Mouse (Mus musculus) embryonic facial prominence, embryonic 13.5 days (tissue): ENCODE results near the gene 6430628N08Rik. TPM values are rescaled to one million over a fixed set of nuclear protein-coding genes. Genes with fewer than 3 reads are reported as not detected.
A peak's percentile ranks its signal among the peaks of the same experiment; 100 is the strongest.

Experiments
- ATAC-seq: fragments of 200-750 bp; cut with Nextera tagmentation; 2 replicates; pipeline ENCODE4 v1.8.0; 2017; ENCODE audit warnings: low read depth; ENCODE audit not compliant: insufficient number of reproducible peaks, insufficient read depth, low FRiP score, low TSS enrichment
- H3K27ac ChIP-seq: fragments of 300-500 bp; sonication (generic); 2 replicates; pipeline ENCODE4 v1.5.1; 2015; ENCODE audit warnings: moderate library complexity, mild to moderate bottlenecking, inconsistent platforms
- H3K27me3 ChIP-seq: fragments of 300-500 bp; sonication (generic); 2 replicates; pipeline ENCODE4 v1.6.1; 2015; ENCODE audit warnings: mild to moderate bottlenecking, inconsistent platforms
- H3K36me3 ChIP-seq: fragments of 300-500 bp; sonication (generic); 2 replicates; pipeline ENCODE4 v1.6.1; 2015; ENCODE audit warnings: mild to moderate bottlenecking, inconsistent platforms
- H3K4me1 ChIP-seq: fragments of 300-500 bp; sonication (generic); 2 replicates; pipeline ENCODE4 v1.6.1; 2015; ENCODE audit warnings: inconsistent platforms
- H3K4me2 ChIP-seq: fragments of 300-500 bp; sonication (generic); 2 replicates; pipeline ENCODE4 v1.6.1; 2015; ENCODE audit warnings: moderate library complexity, mild to moderate bottlenecking, inconsistent platforms
- H3K4me3 ChIP-seq: fragments of 300-500 bp; sonication (generic); 2 replicates; pipeline ENCODE4 v1.5.1; 2015; ENCODE audit warnings: mild to moderate bottlenecking, inconsistent platforms
- H3K9ac ChIP-seq: fragments of 300-500 bp; sonication (generic); 2 replicates; pipeline ENCODE4 v1.6.1; 2015; ENCODE audit warnings: mild to moderate bottlenecking, inconsistent platforms
- H3K9me3 ChIP-seq: fragments of 300-500 bp; sonication (generic); 2 replicates; pipeline ENCODE4 v1.6.1; 2016; ENCODE audit warnings: inconsistent platforms
- WGBS: fragments of 180-500 bp; shearing (Covaris S2); methylation state at CpG from one replicate; pipeline ENCODE4 v1.1.7; 2015; ENCODE audit warnings: mixed read lengths; 5-methylcytosine and 5-hydroxymethylcytosine counted together
- polyA plus RNA-seq: library from polyadenylated mRNA; unstranded; fragments of >200 nt; fragmentation: Nextera tagmentation; extraction: Ambion mirVana; gene quantifications from 2 replicates; pipeline ENCODE4 v1.2.1, GENCODE M21; 2015

Gene 6430628N08Rik
- polyA plus RNA-seq, 1 experiment from 2014 or later: not detected

DNA sequence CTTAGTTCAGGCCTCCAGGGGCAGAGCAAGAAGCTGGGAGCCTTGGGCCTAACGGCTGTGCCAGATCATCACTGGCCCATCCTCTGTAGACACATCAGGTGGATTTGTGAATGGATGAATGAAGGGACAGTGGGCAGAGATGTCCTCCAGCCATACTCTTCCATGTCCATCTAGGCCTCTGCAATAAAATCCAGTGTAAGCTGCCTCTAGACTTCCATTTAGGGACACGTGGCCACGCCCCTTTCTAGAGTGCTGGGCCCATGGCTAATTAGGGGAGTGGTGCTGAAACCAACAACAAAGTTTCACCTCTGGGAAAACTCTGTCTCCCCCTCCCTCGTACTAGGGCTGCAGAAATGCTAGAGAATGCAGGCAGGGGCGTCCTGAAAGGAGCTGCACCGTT lies 399 bp upstream of the 6430628N08Rik start:
- Histone ChIP-seq H3K4me3 (peak overlapping the region; percentile 34), H3K4me1 (peaks cover 11% of the 10 kb centered on the region), H3K9ac (peak overlapping the region; percentile 49), H3K36me3 (no peaks in the 10 kb centered on the region), H3K27me3 (peaks cover 57% of the 10 kb centered on the region), H3K9me3 (no peaks in the 10 kb centered on the region), H3K4me2 (peak overlapping the region; percentile 65), H3K27ac (no peak overlapping the region)
- ATAC-seq: no peak
- 8% methylated on average over 6 of the region's 6 CpGs for WGBS

DNA sequence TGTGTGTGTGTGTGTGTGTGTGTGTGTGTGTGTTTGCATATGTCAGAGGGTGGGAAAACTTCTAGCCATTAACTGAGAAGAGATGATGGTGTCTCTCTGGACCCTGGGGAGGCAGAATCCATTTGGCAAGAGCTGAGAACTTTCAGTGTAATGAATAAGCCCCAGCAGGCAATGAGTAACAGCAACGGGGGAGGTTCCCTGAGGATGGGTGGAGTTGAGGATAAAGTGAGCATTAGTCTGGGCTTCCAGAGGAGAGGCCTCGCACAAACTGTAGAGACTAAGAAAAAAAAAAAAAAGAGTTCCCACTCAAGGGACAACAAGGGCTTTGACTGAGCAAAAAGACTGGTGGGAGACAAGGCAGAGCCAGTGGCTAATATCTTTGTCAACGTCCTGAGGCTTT lies 3.8 kb downstream of the 6430628N08Rik start:
- no peak for ATAC-seq
- Histone ChIP-seq H3K27me3 (peaks cover 76% of the 10 kb centered on the region), H3K36me3 (no peaks in the 10 kb centered on the region), H3K9ac (no peak overlapping the region), H3K4me2 (no peak overlapping the region), H3K9me3 (no peaks in the 10 kb centered on the region), H3K4me1 (peaks cover 21% of the 10 kb centered on the region), H3K27ac (no peak overlapping the region), H3K4me3 (no peak overlapping the region)
- WGBS: 7% methylated on average over 3 of the region's 3 CpGs

DNA sequence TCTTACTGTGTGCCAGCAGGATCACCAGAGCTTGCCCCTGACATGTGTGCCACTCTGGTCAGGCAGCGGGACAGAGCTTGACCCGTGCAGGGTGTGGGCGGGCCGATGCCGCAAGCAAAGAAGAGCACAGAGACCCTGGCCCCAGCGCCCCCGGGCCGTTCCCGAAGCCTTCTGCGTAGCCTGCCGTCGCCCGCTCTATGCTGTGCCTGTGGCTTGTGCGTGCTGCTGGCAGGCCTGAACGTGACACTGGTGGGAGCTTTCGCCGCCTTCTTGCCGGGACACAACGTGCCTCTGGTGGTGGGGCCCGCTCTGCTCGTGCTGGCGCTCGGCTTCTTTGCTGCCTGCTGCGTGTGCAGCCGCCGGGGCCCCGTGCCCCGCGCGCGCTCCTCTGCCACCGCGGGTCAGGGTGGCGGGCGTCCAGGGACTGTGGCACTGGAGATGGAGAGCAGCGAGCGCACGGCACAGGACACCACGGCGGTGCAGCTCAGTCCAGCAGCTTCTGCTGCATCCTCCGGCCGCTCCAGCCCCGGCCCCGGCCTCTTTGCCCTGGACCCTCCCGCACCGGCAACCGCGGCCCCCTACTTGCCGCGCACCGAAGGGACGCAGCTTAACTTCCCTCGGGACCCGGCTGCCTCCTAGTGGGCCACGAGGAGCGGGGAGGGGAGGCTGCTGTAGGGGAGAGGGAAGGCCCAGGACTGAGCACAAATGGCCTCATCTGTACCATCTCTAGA lies 7.6 kb downstream of the 6430628N08Rik start:
- H3K27ac ChIP-seq: no peak overlapping the region
- no peaks in the 10 kb centered on the region for H3K9me3 ChIP-seq
- H3K4me1 ChIP-seq: peaks cover 10% of the 10 kb centered on the region
- under 1% methylated on average over 56 of the region's 56 CpGs for WGBS
- H3K27me3 ChIP-seq: peaks cover 80% of the 10 kb centered on the region
- no peaks in the 10 kb centered on the region for H3K36me3 ChIP-seq
- ATAC-seq: peak; percentile 35; the same call in 1 of the 2 replicates
- H3K4me3 ChIP-seq: peak overlapping the region; percentile 44
- peak overlapping the region; percentile 87 for H3K4me2 ChIP-seq
- H3K9ac ChIP-seq: peak overlapping the region; percentile 69

DNA sequence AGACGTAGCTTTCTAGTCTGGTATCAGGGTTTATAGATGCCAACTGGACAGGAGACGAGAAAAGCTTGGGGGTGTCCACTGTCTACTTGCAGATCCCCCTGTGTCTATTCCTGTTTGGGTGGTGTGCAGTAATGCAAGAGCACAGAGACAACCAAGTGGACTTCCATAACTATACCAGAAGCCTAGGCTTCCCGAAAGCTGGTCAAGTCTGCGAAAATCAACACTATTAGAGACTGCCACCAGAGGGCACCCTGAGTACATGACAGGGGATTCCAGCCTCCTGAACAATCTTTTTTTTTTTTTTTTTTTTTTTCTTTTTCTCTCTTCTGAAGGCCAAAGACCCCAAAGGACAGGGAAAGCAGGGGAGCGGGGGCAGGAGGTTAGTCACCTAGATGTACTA lies 12.4 kb downstream of the 6430628N08Rik start:
- peaks cover 11% of the 10 kb centered on the region for H3K4me1 ChIP-seq
- H3K4me3 ChIP-seq: no peak overlapping the region
- H3K27ac ChIP-seq: no peak overlapping the region
- H3K9ac ChIP-seq: no peak overlapping the region
- no peaks in the 10 kb centered on the region for H3K36me3 ChIP-seq
- H3K27me3 ChIP-seq: peaks cover 97% of the 10 kb centered on the region
- WGBS: 18% methylated on average over 5 of the region's 5 CpGs
- no peaks in the 10 kb centered on the region for H3K9me3 ChIP-seq
- H3K4me2 ChIP-seq: no peak overlapping the region
- no peak for ATAC-seq

DNA sequence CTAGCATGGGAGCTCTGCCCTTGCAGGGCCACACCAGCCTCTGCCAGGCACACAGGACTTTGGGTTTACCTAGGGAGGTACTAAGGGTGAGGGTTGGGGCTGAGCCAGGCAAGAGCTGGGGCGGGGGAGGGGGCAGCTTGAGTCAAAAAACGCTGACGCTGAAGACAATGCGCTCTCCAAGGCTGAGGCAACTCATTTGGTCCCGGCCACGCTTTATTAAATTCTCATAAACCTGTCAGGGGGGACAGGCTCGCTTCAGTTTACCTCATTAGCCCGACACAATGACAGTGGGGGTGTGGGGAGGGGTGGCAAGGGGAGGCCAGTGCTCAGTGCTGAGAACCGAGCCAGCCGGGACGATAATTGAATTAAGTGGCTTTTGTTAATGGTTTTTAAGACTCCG lies 13.9 kb downstream of the 6430628N08Rik start:
- H3K27me3 ChIP-seq: peaks cover 91% of the 10 kb centered on the region
- WGBS: 7% methylated on average over 12 of the region's 12 CpGs
- no peak overlapping the region for H3K4me2 ChIP-seq
- no peak for ATAC-seq
- H3K4me1 ChIP-seq: peaks cover 4% of the 10 kb centered on the region; the same call in 1 of the 2 replicates
- H3K9me3 ChIP-seq: no peaks in the 10 kb centered on the region
- no peak overlapping the region for H3K4me3 ChIP-seq
- H3K9ac ChIP-seq: no peak overlapping the region
- no peak overlapping the region for H3K27ac ChIP-seq
- no peaks in the 10 kb centered on the region for H3K36me3 ChIP-seq

DNA sequence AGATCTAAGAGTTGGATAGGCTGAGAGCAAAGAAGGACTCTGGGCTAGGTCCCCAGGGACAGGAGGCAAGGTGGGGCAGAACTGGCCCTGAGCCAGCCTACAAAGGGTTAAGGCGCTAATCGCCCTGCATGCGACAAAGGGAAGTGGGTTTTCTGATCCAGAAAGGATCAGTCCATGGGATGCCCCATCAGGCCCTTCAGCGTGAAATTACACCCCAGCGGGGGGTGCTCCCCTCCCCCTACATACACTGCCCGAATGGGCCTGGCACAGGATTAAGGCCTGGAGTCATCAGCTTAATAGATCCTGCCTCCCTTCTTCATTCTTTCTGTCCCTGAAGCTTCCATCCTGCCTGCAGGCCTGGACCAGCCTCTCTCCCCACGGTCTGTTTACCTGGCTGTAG lies 15.2 kb downstream of the 6430628N08Rik start:
- ATAC-seq: no peak
- Histone ChIP-seq H3K4me2 (no peak overlapping the region), H3K27ac (no peak overlapping the region), H3K9ac (no peak overlapping the region), H3K4me1 (peaks cover 4% of the 10 kb centered on the region; the same call in 1 of the 2 replicates), H3K27me3 (peaks cover 78% of the 10 kb centered on the region), H3K4me3 (no peak overlapping the region), H3K36me3 (no peaks in the 10 kb centered on the region), H3K9me3 (no peaks in the 10 kb centered on the region)
- 8% methylated on average over 7 of the region's 7 CpGs for WGBS

DNA sequence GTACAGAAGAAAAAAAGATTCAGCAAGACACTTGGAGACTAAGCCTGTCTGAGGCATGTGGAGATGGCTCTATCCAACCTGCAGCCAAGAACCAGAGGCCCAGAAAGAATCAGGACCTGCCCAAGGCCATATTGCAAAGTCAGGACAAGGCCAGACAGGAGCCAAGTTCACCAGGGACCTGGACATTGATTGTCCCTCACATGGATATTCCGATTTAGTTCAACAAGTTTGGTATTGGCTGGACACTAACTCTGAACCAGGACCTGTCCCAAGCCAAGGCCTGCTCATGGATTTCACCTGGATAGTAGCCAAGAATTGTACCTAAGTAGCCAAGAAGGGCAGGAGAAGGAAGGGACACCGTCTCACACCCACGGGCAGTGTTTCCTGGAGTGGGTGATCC lies 16.3 kb downstream of the 6430628N08Rik start:
- H3K27me3 ChIP-seq: peaks cover 74% of the 10 kb centered on the region

DNA sequence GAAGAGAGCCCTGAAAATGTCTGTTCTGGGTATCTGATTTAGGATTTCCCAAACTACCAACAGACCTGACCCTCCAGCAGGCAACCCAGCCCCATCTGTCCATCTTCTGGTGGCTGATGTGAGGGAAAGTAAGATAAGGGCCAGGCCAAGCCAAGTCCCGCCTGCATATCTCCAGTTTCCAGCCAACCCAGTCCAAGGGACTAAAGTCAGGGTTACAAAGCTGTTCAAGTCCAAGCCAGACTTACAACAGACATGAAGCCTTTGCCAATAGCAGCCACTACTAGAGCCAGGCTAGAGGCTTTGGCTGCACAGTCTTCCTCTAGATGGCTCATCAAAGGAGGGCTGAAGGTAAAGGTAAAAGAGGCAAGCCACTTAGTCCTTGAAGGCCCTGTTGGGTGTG lies 17.5 kb downstream of the 6430628N08Rik start:
- H3K27ac ChIP-seq: no peak overlapping the region
- H3K4me1 ChIP-seq: peaks cover 15% of the 10 kb centered on the region
- no peak overlapping the region for H3K9ac ChIP-seq
- H3K36me3 ChIP-seq: no peaks in the 10 kb centered on the region
- no peak overlapping the region for H3K4me2 ChIP-seq
- ATAC-seq: no peak
- 72% methylated on average over 1 of the region's 1 CpGs for WGBS
- H3K9me3 ChIP-seq: no peaks in the 10 kb centered on the region
- peaks cover 64% of the 10 kb centered on the region for H3K27me3 ChIP-seq
- H3K4me3 ChIP-seq: no peak overlapping the region

More for the DNA sequence above, 16.3 kb downstream of the 6430628N08Rik start:
- Histone ChIP-seq H3K9ac (no peak overlapping the region), H3K4me1 (peaks cover 13% of the 10 kb centered on the region), H3K36me3 (no peaks in the 10 kb centered on the region), H3K4me3 (no peak overlapping the region), H3K27ac (no peak overlapping the region), H3K9me3 (no peaks in the 10 kb centered on the region), H3K4me2 (no peak overlapping the region)
- ATAC-seq: no peak
- 85% methylated on average over 3 of the region's 3 CpGs for WGBS

DNA sequence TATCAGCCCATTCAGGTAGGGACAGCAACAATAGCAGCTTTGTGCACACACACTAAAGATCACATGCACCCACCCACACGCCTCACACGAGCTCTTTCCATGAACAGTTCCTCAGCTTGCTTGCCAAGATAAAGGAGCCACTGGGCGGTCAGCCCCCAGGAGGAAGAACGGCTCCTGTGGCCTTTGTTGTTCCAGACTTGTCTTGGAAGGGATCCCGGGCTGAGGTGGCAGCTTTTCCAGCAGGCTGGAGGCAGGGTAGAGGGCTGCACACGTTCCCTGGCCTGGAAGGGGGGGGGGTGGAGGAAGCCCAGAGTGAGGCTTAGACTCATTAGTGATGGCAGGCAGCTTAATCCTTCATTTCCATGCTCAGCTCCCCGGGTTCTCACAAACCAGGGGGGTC lies 18.2 kb downstream of the 6430628N08Rik start:
- Histone ChIP-seq H3K4me3 (no peak overlapping the region), H3K27ac (no peak overlapping the region), H3K27me3 (peaks cover 58% of the 10 kb centered on the region), H3K4me1 (peaks cover 15% of the 10 kb centered on the region), H3K36me3 (no peaks in the 10 kb centered on the region), H3K9me3 (no peaks in the 10 kb centered on the region), H3K9ac (no peak overlapping the region), H3K4me2 (no peak overlapping the region)
- no peak for ATAC-seq
- WGBS: 12% methylated on average over 7 of the region's 7 CpGs

DNA sequence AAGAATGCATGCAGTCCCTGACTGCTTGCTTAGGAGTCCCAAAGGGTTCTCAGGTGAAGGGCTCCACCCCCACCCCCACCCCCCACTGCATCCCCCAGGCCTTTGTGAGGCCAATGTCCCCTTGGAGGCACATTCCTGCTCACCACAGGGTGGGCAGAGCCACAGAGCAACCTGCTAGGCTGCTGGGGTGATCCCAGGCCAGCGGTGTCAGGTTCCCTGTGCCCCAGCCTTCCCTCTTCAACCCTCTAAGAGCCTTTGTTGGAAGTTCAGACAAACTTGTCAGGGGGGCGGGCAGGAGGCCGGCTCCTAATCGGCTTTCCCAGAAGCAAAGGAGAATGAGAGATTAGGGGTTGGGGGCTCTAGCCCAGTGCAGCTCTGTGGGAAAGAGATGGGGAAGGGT lies 21.1 kb downstream of the 6430628N08Rik start:
- 11% methylated on average over 4 of the region's 4 CpGs for WGBS
- Histone ChIP-seq H3K4me3 (no peak overlapping the region), H3K4me2 (no peak overlapping the region), H3K4me1 (peaks cover 11% of the 10 kb centered on the region), H3K27me3 (peaks cover 34% of the 10 kb centered on the region), H3K36me3 (no peaks in the 10 kb centered on the region), H3K27ac (0 out of 2 replicates have a peak overlapping the region, but pooled peaks have one; percentile 1), H3K9me3 (no peaks in the 10 kb centered on the region), H3K9ac (no peak overlapping the region)
- peak; percentile 79 for ATAC-seq

DNA sequence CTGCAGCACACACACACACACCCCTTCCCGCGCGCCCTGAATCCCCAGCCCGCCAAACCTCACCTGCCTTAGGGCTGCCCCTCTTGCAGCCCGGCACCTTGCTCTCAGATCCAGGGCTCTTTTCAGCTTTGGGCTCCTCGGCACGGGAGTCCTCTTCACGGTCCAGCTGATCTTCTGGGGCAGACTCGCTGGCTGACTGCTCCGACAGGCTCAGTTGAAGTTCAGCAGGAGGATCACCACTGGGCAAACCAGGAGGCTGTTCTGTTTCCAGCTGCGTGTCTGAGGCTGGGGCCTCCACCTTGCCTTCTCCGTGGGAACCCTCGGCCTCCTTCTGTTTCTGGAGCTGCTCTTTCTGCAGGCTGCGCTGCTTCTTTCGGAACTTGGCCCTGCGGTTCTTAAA lies 29.4 kb downstream of the 6430628N08Rik start:
- H3K27ac ChIP-seq: no peak overlapping the region
- no peak for ATAC-seq
- no peak overlapping the region for H3K4me2 ChIP-seq
- H3K4me1 ChIP-seq: no peaks in the 10 kb centered on the region; the same call in 1 of the 2 replicates
- H3K36me3 ChIP-seq: no peaks in the 10 kb centered on the region
- no peak overlapping the region for H3K9ac ChIP-seq
- H3K9me3 ChIP-seq: no peaks in the 10 kb centered on the region
- peaks cover 34% of the 10 kb centered on the region for H3K27me3 ChIP-seq
- no peak overlapping the region for H3K4me3 ChIP-seq
- WGBS: 85% methylated on average over 16 of the region's 16 CpGs

DNA sequence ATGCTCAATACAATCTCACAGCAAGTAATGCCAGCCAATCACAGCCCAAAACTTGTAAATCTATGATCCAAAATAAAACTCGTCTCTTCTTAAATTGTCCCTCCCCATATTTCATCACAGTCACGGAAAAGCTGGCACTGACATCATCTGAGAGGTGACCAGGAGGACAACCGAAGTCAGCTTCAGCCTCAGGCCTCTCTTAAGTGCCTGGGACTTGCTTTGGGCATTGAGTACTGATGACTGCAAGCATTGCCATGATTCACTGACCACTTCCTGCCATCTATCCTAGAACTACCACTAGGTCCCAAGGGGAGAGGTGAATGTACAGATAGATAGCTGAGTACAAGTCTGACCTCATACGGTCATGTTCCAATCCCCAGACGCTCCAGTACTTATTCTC lies 32.2 kb downstream of the 6430628N08Rik start:
- Histone ChIP-seq H3K4me1 (no peaks in the 10 kb centered on the region; the same call in 1 of the 2 replicates), H3K4me3 (no peak overlapping the region), H3K4me2 (no peak overlapping the region), H3K27me3 (peaks cover 29% of the 10 kb centered on the region), H3K9me3 (no peaks in the 10 kb centered on the region), H3K36me3 (no peaks in the 10 kb centered on the region), H3K27ac (no peak overlapping the region), H3K9ac (no peak overlapping the region)
- ATAC-seq: no peak
- 86% methylated on average over 5 of the region's 5 CpGs for WGBS
